Mouse (Mus musculus): Measurements from ENCODE around the gene Alox5.

- TF ChIP-seq CTCF (IDR thresholded peaks at IDR 0.05; ENCODE audit: borderline replicate concordance, insufficient read depth, low read length) (no peak), POLR2A (IDR thresholded peaks at IDR 0.05; ENCODE audit: low read depth, low read length) (no peak)
These were observed 20.5 kb downstream of the Alox5 start for GRCm38 (mm10) chr6:116440447-116440846.
